Mouse (Mus musculus): Measurements from ENCODE around the gene Fam19a2. TPM values are rescaled to one million over a fixed set of nuclear protein-coding genes. Genes with fewer than 3 reads are reported as not detected.

Fam19a2 gene
- total and polyA plus RNA-seq, 2 experiments from 2014 or later = 62.9 to 134 TPM

- H3K9ac ChIP-seq = no peak overlapping the region
- H3K4me2 ChIP-seq (ENCODE audit: low read depth) = no peak overlapping the region
- no peaks in the 10 kb centered on the region for H3K4me1 ChIP-seq (ENCODE audit: insufficient read depth)
- no peak for TF ChIP-seq CTCF (IDR thresholded peaks at IDR 0.05; ENCODE audit: low read depth)
- H3K27me3 ChIP-seq (ENCODE audit: insufficient read depth, low read length) = no peaks in the 10 kb centered on the region
- no peak for ATAC-seq
- no peak for DNase-seq
- no peak overlapping the region for H3K27ac ChIP-seq (ENCODE audit: low read depth, low read length)
- no peaks in the 10 kb centered on the region for H3K36me3 ChIP-seq (ENCODE audit: insufficient read depth)
- peaks cover 8% of the 10 kb centered on the region; the same call in 1 of the 2 replicates for H3K9me3 ChIP-seq (ENCODE audit: low read length)
- no peak overlapping the region for H3K4me3 ChIP-seq (ENCODE audit: low read depth, low read length)
- 59% methylated on average over 3 of the region's 3 CpGs for WGBS
Observed at GRCm38 (mm10) chr10:123526059-123526458, 262.3 kb downstream of the Fam19a2 start.

- Histone ChIP-seq H3K27me3 (ENCODE audit: insufficient read depth, low read length) (no peaks in the 10 kb centered on the region), H3K36me3 (ENCODE audit: insufficient read depth) (no peaks in the 10 kb centered on the region), H3K4me3 (ENCODE audit: low read depth, low read length) (no peak overlapping the region), H3K4me2 (ENCODE audit: low read depth) (no peak overlapping the region), H3K4me1 (ENCODE audit: insufficient read depth) (no peaks in the 10 kb centered on the region), H3K27ac (ENCODE audit: low read depth, low read length) (no peak overlapping the region), H3K9ac (no peak overlapping the region), H3K9me3 (ENCODE audit: low read length) (no peaks in the 10 kb centered on the region)
- DNase-seq (no peak), ATAC-seq (no peak)
- WGBS = 78% methylated on average over 4 of the region's 4 CpGs
- TF ChIP-seq CTCF (IDR thresholded peaks at IDR 0.05; ENCODE audit: low read depth) = no peak
Observed at GRCm38 (mm10) chr10:123536143-123536542, 272.3 kb downstream of the Fam19a2 start.

GRCm38 (mm10) chr10:123548391-123548790, 284.6 kb downstream of the Fam19a2 start:
- TF ChIP-seq CTCF (IDR thresholded peaks at IDR 0.05; ENCODE audit: low read depth) = no peak
- 62% methylated on average over 6 of the region's 6 CpGs for WGBS
- Histone ChIP-seq H3K4me2 (ENCODE audit: low read depth) (no peak overlapping the region), H3K9me3 (ENCODE audit: low read length) (0 out of 2 replicates have a peak, but pooled peaks cover 3% of the 10 kb centered on the region), H3K36me3 (ENCODE audit: insufficient read depth) (no peaks in the 10 kb centered on the region), H3K27ac (ENCODE audit: low read depth, low read length) (no peak overlapping the region), H3K9ac (no peak overlapping the region), H3K4me3 (ENCODE audit: low read depth, low read length) (no peak overlapping the region), H3K4me1 (ENCODE audit: insufficient read depth) (no peaks in the 10 kb centered on the region), H3K27me3 (ENCODE audit: insufficient read depth, low read length) (no peaks in the 10 kb centered on the region)
- DNase-seq = no peak
- ATAC-seq = no peak

- no peak for TF ChIP-seq CTCF (IDR thresholded peaks at IDR 0.05; ENCODE audit: low read depth)
- H3K4me2 ChIP-seq (ENCODE audit: low read depth) = no peak overlapping the region
- DNase-seq = no peak
- no peaks in the 10 kb centered on the region for H3K9me3 ChIP-seq (ENCODE audit: low read length)
- no peak overlapping the region for H3K27ac ChIP-seq (ENCODE audit: low read depth, low read length)
- no peaks in the 10 kb centered on the region for H3K4me1 ChIP-seq (ENCODE audit: insufficient read depth)
- H3K27me3 ChIP-seq (ENCODE audit: insufficient read depth, low read length) = no peaks in the 10 kb centered on the region
- H3K9ac ChIP-seq = no peak overlapping the region
- H3K36me3 ChIP-seq (ENCODE audit: insufficient read depth) = no peaks in the 10 kb centered on the region
- H3K4me3 ChIP-seq (ENCODE audit: low read depth, low read length) = no peak overlapping the region
- no peak for ATAC-seq
- 89% methylated on average over 1 of the region's 1 CpGs for WGBS
Observed at GRCm38 (mm10) chr10:123567677-123568076, 303.9 kb downstream of the Fam19a2 start.

GRCm38 (mm10) chr10:123570616-123571188, 306.9 kb downstream of the Fam19a2 start:
- DNase-seq (no peak), ATAC-seq (no peak)
- Histone ChIP-seq H3K27me3 (ENCODE audit: insufficient read depth, low read length) (no peaks in the 10 kb centered on the region), H3K4me2 (ENCODE audit: low read depth) (no peak overlapping the region), H3K4me3 (ENCODE audit: low read depth, low read length) (no peak overlapping the region), H3K36me3 (ENCODE audit: insufficient read depth) (no peaks in the 10 kb centered on the region), H3K27ac (ENCODE audit: low read depth, low read length) (no peak overlapping the region), H3K4me1 (ENCODE audit: insufficient read depth) (no peaks in the 10 kb centered on the region), H3K9ac (no peak overlapping the region), H3K9me3 (ENCODE audit: low read length) (no peaks in the 10 kb centered on the region)
- WGBS = 81% methylated on average over 10 of the region's 10 CpGs
- no peak for TF ChIP-seq CTCF (IDR thresholded peaks at IDR 0.05; ENCODE audit: low read depth)

- ATAC-seq (no peak), DNase-seq (no peak)
- TF ChIP-seq CTCF (IDR thresholded peaks at IDR 0.05; ENCODE audit: low read depth) = no peak
- H3K9ac ChIP-seq = no peak overlapping the region
- WGBS = 72% methylated on average over 7 of the region's 7 CpGs
- H3K27me3 ChIP-seq (ENCODE audit: insufficient read depth, low read length) = no peaks in the 10 kb centered on the region
- H3K4me3 ChIP-seq (ENCODE audit: low read depth, low read length) = no peak overlapping the region
- H3K36me3 ChIP-seq (ENCODE audit: insufficient read depth) = no peaks in the 10 kb centered on the region
- no peak overlapping the region for H3K4me2 ChIP-seq (ENCODE audit: low read depth)
- H3K27ac ChIP-seq (ENCODE audit: low read depth, low read length) = no peak overlapping the region
- no peaks in the 10 kb centered on the region for H3K4me1 ChIP-seq (ENCODE audit: insufficient read depth)
- H3K9me3 ChIP-seq (ENCODE audit: low read length) = no peaks in the 10 kb centered on the region
Observed at GRCm38 (mm10) chr10:123572342-123573070, 308.7 kb downstream of the Fam19a2 start.

- 32% methylated on average over 4 of the region's 4 CpGs for WGBS
- no peaks in the 10 kb centered on the region for H3K36me3 ChIP-seq (ENCODE audit: insufficient read depth)
- H3K4me2 ChIP-seq (ENCODE audit: low read depth) = no peak overlapping the region
- no peak for TF ChIP-seq CTCF (IDR thresholded peaks at IDR 0.05; ENCODE audit: low read depth)
- H3K4me3 ChIP-seq (ENCODE audit: low read depth, low read length) = no peak overlapping the region
- H3K9ac ChIP-seq = no peak overlapping the region
- H3K27ac ChIP-seq (ENCODE audit: low read depth, low read length) = no peak overlapping the region
- no peaks in the 10 kb centered on the region for H3K27me3 ChIP-seq (ENCODE audit: insufficient read depth, low read length)
- H3K9me3 ChIP-seq (ENCODE audit: low read length) = no peaks in the 10 kb centered on the region
- ATAC-seq (peak; percentile 42; the same call in 1 of the 2 replicates), DNase-seq (no peak)
- peaks cover 4% of the 10 kb centered on the region; the same call in 1 of the 2 replicates for H3K4me1 ChIP-seq (ENCODE audit: insufficient read depth)
Observed at GRCm38 (mm10) chr10:123577823-123578222, 314.0 kb downstream of the Fam19a2 start.
